Mouse (Mus musculus) thymus, postnatal 10 days (tissue): ENCODE measurements around the gene Ascc2.
"Not testable (repeated sequence)": the region's sequence is repeated elsewhere in the genome, so short reads cannot be mapped to it uniquely, and the experiment has no call there.

Source experiments
- DNase-seq, 2 experiments: peaks; one replicate each; pipeline ENCODE4 v3.0.0; 2021; ENCODE audit warnings: low spot score in 2 of 2

The Ascc2 gene

GRCm38 (mm10) chr11:4685071-4685470, 47.5 kb downstream of the Ascc2 start:
- DNase-seq, result no peak

- no peak for DNase-seq
These were observed 48.0 kb downstream of the Ascc2 start for GRCm38 (mm10) chr11:4685510-4685909.

- DNase-seq, result no peak
These were observed 49.5 kb downstream of the Ascc2 start for GRCm38 (mm10) chr11:4687027-4687426.

DNA sequence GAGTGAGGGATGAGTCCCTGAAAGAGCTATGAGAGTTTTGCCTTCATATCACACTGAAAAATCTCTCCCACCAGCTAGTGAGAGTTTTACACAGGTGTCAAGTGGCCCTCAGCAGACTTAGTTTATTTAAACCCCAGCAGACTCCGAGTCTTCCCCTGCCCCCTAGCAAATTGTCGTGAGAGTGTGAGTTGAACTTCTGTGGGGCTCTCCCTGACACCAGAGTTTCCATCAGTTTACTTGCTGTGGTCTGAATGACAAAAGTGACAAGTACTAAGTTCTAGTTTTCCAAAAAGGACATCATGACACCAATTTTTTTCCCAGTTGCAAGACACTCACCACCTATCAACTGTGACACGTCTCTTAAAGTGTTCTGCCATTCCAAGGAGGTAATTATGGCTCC, 50.3 kb downstream of the Ascc2 start:
- DNase-seq, result no peak

- no peak for DNase-seq
These were observed 51.3 kb downstream of the Ascc2 start for GRCm38 (mm10) chr11:4688632-4689380.

GRCm38 (mm10) chr11:4690353-4690752, 52.8 kb downstream of the Ascc2 start:
- no peak for DNase-seq

- DNase-seq, result no peak
These were observed 53.7 kb downstream of the Ascc2 start for GRCm38 (mm10) chr11:4691213-4691612.

DNA sequence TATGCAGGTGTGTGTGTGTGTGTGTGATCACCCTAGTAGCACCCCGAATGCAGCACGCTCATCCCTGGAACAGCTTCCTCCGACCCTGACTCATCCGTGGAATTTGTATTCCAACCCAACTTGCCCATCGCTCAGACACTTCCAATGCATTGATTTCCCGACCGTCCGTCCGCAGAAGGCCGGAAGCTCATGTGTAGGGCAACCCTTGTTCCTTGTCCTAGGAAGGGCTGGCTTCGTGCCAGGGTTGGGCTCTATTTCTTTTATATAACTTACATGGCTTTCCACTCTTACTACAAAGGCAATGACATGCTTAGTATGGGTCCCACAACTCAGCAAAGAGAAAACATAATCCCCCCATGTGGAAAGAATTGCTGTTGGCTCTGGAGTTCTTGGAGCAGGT, 54.6 kb downstream of the Ascc2 start:
- no peak for DNase-seq

GRCm38 (mm10) chr11:4697043-4697983, 59.8 kb downstream of the Ascc2 start:
- DNase-seq, result no peak

- no peak for DNase-seq
These were observed 63.2 kb downstream of the Ascc2 start for GRCm38 (mm10) chr11:4700726-4701125.

GRCm38 (mm10) chr11:4703688-4704071, 66.1 kb downstream of the Ascc2 start:
- no peak for DNase-seq

GRCm38 (mm10) chr11:4704072-4704964, 66.8 kb downstream of the Ascc2 start, which contains the start of the genes Uqcr10 and Zmat5:
Gene Uqcr10, minus strand, starts transcription at chr11:4704342.
Gene Zmat5, plus strand, starts transcription at chr11:4704678.
- peak; percentile 82 to 92 for DNase-seq

DNA sequence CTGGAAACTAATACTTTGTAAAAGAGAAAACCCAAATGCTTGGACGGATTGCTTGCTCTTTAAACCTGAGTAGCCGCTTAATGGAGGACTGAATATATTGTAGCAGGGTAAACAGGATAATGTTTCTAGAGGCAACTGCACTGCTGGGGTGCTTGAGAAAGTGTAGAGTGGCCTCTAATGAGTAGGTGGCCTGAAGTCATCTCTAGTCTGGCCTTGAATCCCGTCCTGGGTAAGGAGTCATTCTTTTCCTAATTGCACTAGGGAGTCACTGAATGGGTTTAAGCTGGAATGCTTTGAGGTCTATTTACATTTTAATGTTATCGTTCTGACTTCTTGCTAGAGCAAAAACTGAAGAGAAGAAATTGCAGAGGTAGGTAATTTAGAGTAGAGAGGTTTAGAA, 67.6 kb downstream of the Ascc2 start:
- no peak for DNase-seq

GRCm38 (mm10) chr11:4710188-4710587, 72.6 kb downstream of the Ascc2 start:
- not testable (repeated sequence) for DNase-seq

DNA sequence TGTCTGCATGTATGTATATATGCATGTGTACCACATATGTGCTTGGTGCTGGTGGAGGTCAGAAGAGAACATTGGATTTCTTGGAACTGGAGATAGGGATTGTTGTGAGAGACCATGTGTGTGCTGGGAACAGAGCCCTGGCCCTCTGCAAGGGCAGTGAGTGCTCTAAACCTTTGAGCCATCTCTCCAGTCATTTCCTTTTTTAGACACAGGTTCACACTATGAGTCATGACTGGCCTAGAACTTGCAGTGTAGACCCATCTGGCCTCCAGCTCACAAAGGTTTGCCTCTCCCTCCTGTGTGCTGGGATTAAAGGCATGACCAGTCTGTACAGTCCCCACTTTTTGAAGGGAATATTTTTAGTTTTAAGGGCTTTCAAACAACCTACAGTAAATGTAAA, 75.3 kb downstream of the Ascc2 start:
- no peak for DNase-seq

- DNase-seq, result no peak
These were observed 77.2 kb downstream of the Ascc2 start for GRCm38 (mm10) chr11:4714727-4715126.

DNA sequence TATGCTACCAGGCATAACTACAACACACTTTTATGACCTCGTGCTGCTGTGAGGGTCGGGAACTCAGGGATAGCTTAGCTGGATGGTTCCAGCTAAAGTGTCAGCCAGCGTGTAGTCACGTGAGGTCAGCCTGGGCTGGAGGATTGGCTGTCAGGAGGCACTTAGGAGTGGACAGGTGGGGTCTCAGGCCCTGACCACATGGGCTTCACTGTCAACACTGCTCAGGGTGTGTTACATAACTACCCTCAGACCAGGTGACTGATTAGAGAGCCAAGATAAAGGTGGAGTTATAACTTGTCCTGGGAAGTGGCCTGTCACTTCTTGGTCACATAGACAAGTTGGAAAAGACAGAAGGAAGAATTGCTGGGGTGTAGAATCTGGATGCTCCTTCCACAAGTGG, 78.0 kb downstream of the Ascc2 start:
- no peak for DNase-seq

GRCm38 (mm10) chr11:4716530-4717236, 79.1 kb downstream of the Ascc2 start:
- DNase-seq, result no peak

DNA sequence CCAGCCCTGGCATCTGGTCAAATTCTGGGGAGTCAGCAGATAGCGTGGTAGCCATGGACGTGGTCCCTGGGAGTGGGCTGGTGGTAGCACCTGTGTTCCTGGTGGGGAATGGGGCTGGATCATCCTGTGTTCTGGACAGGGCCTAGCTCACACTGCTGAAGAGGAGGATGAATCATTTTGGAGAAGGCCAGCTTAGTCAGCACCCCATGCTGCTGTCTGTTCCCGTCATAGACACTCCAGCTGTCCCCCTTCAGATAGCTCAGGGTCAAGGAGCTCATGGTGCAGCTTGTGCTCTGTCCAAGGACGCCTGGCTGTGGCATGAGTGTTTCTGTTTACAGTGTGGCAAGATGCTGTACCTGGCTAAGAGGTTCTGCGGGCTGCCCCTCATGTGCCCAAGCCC, 81.0 kb downstream of the Ascc2 start:
- DNase-seq, result no peak

GRCm38 (mm10) chr11:4719961-4720360, 82.4 kb downstream of the Ascc2 start:
- DNase-seq, result no peak

- DNase-seq, result no peak
These were observed 82.8 kb downstream of the Ascc2 start for GRCm38 (mm10) chr11:4720393-4720792.
